Mouse (Mus musculus) spleen, adult 2 months (tissue): ENCODE results near the gene Gm26657.

Source experiments
- CTCF ChIP-seq: fragments of 200-500 bp; IDR thresholded peaks from 2 replicates; pipeline ENCODE4 v1.5.1; 2011; ENCODE audit warnings: mild to moderate bottlenecking, inconsistent platforms; ENCODE audit not compliant: insufficient read depth, insufficient read length, insufficient replicate concordance; ENCODE audit errors: extremely low read depth
- POLR2A ChIP-seq: fragments of 200-500 bp; IDR thresholded peaks from 2 replicates; pipeline ENCODE4 v1.6.1; 2011; ENCODE audit warnings: low read depth, low read length, inconsistent platforms

DNA sequence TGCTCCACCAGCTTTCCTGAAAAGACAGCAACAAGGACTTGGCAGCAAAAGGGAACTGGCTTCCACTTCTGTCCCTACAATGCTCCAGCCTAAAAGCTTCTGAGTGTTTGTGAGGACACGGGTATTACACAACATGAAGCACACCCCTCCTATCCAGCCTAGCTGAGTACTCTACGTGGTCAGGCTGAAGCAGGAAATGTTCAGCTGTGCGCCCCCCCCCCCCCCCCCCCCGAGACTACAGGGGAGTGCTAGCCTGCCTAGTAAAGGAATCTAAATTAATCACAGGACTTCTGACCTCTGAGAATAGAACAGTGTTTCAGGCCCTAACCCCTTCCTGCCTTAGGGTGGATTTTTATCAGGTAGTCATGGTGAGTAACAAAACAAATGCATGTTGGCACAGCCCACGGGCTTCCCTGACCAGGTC lies 28.0 kb downstream of the Gm26657 start:
- no peak for TF ChIP-seq CTCF
- no peak for TF ChIP-seq POLR2A
